Mouse (Mus musculus) G1E (cell line): Measurements from ENCODE around the gene D930020B18Rik.

Experiments used
- CTCF ChIP-seq: IDR thresholded peaks from 2 replicates; pipeline ENCODE4 v1.5.1; 2012; ENCODE audit warnings: low read depth, low read length, inconsistent platforms, mixed read lengths
- GATA1 ChIP-seq: IDR thresholded peaks from 2 replicates; pipeline ENCODE4 v1.6.1; 2012; ENCODE audit warnings: borderline replicate concordance, low read length, inconsistent platforms, mixed read lengths
- GATA2 ChIP-seq: IDR thresholded peaks from 2 replicates; pipeline ENCODE4 v1.6.1; 2012; ENCODE audit warnings: low read depth, low read length, inconsistent platforms, borderline replicate concordance
- POLR2AphosphoS5 ChIP-seq: IDR thresholded peaks from 2 replicates; pipeline ENCODE4 v1.6.1; 2012; ENCODE audit warnings: low read depth, low read length, inconsistent platforms; ENCODE audit not compliant: insufficient replicate concordance
- TAL1 ChIP-seq: conservative IDR thresholded peaks from 2 replicates; pipeline ENCODE4 v1.6.1; 2012; ENCODE audit warnings: low read depth, low read length, inconsistent platforms, mixed read lengths

GRCm38 (mm10) chr10:121628561-121629040, 12.8 kb upstream of the D930020B18Rik start:
- TF ChIP-seq CTCF (no peak), TAL1 (no peak), POLR2AphosphoS5 (no peak), GATA2 (no peak), GATA1 (no peak)
